Mouse (Mus musculus) mature B cell (primary cell): Measurements from ENCODE around the gene Aqr.

Experiments used
- in situ Hi-C: fragments of 300-500 bp; cut with MboI; formaldehyde crosslinking; loops from 2 replicates; pipeline ENCODE4 v1.14.3; 2019

Aqr gene

DNA sequence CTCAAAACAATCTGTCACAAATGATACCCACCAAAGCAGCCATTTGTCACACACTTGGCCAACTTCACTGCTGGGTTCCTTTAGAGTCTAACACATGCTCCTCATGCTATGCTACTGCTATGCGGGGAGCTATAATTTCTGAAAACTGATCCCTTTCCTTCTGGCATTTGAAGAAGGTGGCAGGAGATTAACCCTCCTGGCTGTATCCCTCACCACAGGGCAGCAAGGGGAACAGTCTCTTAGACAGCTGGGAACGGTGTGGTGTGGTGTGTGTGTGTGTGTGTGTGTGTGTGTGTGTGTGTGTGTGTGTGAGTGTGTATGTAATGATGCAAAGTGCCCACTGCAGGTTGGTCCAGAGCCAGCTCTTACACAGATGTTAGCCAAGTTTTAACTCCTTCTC lies 51.0 kb downstream of the Aqr start:
- in situ Hi-C loops, result no loop called here

DNA sequence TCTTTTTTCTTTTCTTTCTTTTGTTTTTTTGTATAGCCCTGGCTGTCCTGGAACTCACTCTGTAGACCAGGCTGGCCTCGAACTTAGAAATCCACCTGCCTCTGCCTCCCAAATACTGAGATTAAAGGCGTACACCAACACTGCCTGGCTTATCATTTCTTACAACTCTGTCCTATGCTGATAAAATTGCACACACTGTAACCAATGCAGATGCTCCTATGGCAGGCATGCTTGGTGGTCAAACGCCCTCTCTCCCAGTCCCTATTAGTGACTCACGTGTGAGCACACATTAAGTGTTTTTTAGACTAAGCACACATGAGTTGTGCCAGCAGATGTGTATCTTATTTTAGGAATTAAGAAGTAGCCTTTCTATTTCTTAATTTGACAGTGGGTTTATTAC lies 53.5 kb downstream of the Aqr start:
- in situ Hi-C loops, result no loop called here

DNA sequence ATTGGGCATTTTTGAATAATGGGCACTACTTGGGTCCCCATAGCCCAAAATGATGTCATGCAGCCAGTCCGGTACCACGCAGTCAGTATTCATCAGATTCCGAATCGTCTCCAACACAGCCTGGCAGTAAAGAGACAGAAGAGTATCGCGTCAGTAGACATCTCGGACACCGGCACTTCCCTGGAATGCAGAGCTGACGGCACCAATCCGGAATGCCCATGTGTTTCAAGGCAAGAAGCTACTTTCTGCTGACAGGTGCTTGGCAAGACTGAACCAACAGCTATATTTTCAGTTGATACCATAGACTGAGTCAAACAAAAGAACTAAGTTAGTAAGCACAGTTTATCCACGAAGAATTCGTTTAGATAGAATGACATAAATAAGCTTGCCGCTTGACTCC lies 56.2 kb downstream of the Aqr start:
- in situ Hi-C loops, result no loop called here

DNA sequence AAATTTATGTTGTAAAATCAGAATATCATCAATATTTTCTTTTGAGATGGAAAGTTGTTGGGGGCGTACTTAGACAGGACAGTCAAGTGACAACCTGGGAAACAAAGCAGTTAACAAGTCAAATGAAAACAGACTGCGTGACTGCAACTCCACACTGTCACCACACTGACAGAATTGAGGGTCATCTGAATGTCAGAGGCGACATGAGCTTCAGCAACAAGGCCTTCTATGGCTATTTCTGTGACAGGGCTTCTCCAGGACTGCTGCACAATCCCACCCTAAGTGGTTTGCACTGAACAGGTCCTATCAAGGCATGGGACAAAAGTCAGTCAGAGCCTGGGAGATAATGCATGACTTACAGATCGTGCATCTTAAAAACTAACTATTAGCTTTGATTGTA lies 63.5 kb downstream of the Aqr start:
- in situ Hi-C loops, result no loop called here

DNA sequence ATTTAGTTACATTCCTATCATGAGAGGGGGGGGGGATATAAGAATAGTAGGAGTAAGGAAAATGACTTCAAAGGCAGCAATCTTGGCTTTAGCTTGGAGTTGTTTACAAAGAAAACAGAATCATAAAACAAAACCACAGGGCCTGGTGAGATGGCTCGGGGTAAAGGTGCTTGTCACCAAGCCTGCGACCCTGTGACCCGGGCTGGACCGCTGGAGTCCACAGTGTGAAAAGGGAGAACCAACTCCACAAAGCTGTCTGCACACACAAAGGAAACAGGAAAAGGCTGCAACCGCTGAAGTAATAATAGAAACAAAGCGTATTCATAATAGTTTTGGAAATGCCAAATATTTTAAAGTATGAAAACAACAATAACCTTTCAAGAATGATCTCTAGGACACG lies 67.4 kb downstream of the Aqr start:
- in situ Hi-C loops, result no loop called here

DNA sequence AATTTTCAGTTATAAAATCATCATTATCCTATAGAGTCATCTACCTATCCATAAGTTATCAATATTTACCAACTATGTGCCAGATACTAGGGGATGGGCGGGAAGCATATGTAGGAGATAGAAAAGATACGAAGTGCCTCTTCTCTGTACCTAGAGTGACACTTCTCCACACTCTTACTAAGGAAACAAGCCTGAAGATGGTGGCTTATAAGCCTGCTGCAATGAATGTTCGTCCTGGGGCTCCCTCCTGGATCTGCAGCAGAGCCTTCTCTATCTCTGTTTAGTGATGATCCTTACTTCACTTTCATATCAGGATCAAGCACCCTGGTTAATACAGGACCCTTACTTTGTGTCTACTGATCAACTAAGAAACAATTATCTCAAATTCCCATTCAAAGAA lies 69.2 kb downstream of the Aqr start:
- in situ Hi-C loops, result no loop called here

DNA sequence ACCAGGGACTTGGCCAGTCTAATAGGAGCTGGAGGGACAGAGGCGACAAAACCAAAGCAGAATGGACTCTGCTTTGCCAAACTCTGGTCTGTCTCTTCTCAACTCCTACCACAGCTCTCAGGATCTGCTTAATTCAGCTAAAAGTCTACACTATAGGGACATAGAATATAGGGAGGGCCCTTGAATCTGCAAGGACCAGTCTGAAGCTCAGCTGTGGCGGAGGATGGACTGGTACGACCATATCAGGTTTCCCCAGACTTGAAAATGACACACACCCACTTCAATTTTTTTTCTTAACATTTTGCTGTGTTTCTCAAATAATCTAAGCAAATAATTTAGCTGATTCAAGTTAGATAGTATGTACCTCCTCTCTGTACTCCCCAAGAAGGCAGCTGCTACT lies 69.6 kb downstream of the Aqr start:
- in situ Hi-C loops, result no loop called here

DNA sequence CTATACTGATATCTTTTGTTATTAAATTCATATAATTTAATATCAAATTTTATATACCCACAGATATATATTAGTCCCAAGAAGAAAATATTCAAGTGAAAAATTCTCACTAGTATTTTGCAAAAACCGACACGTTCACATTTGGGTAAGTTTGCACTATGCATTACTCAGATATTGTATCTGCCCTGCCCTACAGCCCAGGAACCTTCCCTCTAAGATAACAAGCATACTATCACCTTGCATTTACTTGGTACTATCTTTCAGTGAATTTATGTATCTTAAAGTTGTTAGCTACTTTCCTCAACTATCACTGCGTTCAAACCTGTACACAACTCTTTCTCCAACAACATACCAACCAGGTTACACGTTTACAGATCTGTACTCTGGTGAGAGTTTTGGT lies 71.3 kb downstream of the Aqr start:
- in situ Hi-C loops, result no loop called here

DNA sequence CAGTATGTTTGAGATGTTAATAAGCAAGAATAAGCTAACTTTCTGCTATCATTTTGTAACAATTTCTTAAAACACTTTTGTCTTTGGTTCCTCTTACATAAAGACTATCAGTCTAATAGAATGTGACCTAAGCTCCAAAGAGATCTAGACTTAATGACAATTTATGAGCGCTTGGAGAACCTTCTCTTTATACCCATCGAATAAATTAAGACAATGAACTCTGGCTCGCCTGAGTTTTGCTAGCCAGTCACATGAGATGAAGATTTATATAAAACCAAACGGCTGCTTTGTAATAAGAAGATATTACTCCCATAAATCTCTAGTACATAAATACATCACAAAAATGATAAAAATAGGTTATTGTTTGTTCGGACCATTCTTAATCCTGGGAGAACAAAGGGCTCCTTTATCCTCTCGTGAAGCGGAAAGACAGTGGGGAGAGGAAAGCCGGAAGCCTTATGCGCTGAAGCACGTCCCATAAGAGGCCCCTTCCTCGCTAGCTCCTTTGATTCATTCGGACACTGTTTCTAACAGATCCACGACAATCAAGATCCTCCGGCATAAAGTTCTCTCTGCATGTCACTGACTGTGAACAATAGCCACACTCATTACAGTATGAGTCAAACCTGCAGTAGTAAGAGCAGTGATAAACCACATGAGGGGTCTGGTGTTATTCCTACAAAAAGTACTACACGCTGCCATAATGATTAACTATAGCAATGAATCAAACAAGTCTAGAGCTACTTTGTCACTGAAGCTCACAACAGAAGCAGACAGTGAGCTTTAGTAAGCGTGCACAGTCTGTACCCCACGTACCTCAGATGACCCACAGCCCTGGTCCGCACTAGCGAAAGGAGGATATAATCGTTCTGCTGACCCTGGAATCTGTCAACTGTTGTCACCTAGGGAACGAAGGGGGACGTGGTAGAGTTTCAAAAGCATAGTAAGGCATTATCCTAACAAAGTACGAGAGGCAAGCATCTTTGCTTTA lies 79.2 kb downstream of the Aqr start:
- in situ Hi-C loops, result no loop called here

DNA sequence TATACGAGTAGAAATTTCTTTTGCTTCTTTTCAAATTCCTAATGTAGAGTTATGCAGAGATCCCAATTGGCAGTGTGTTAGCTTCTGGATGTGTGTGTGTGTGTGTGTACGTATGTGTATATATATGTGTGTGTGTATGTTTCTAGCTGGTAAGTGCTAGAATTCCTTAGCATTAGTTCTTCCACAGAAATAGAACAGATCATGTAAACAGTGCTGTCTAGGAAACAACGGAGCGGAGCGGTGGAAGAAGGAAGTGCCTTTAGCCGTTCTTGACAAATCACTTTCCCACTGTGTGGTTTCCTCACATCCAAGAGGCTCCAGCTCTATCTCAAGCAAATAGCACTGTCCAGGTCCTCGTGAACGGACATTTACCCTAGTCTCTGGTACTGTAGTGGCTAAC lies 80.4 kb downstream of the Aqr start:
- in situ Hi-C loops, result no loop called here

DNA sequence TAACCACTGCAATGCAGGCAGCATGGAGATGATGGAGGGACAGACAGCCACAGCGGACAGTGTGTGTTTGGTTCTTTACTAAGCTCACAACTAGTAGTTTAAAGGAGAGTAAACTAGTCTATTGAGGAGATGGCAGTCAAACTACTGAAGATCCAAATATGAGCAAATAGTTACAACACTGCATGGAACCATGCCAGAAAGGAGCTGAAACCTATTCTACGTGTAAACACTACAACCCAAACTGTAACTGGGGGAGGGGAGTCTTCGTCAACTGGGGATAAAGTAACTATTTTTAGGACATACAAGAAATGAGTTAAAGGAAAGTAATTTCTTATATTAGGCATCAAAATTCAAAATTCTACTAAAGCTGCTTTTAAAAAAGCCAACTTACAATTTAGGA lies 84.4 kb downstream of the Aqr start:
- in situ Hi-C loops, result no loop called here

DNA sequence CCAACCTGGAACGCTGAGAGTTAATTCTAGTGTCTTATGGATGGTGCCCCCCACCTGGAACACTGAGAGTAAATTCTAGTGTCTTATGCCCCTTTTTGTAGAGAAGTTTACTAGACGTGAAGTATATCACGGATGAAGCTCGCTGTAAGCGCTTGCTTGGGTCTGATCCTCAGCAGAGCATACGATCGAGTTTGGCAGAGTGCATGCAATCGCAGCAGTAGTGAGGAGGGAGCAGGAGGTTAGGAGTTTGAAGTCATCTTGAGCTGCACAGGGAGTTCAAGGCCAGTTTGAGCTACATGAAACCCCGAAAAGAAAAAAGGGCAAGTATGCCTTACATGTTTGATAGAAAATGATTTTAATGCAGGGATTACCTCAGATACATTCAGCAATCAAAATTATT lies 86.0 kb downstream of the Aqr start:
- in situ Hi-C loops, result no loop called here

DNA sequence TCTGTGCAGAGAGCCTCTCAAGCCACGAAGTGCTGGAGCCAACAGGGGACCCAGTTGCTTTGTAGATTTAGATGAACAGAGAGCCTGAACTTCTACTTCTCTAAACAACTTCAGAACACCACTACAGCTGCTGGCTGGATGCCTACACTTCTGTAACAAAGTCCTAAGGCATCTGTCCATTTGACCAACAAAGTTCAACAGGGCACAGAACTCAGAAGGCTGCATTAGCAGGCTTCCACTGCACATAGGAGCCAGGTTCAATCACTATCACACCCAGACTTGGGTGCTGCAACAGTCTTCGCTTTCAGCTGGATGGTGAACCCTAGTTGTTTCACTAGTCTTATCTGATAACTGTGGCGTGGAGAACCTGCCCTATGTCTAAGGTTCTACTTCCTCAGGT lies 87.0 kb downstream of the Aqr start:
- in situ Hi-C loops, result no loop called here

DNA sequence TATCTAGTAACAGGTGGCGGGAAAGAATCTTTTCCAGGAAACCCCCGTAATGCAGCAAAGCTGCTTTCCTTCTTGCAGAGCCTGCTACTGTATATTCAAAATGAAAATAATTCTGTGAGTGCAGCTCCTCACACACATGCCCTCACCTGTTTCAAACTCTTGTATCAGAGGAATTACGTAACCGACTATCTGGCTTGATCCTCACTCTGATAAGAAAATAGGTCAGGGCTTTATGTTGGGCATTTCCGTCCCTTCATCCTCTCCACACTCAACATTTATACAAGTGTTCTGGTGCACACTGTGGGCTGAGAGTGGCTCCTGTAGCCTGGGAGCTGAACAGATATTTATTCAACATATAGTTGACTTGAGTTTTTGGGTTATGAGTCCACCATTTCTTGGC lies 87.7 kb downstream of the Aqr start:
- in situ Hi-C loops, result no loop called here

DNA sequence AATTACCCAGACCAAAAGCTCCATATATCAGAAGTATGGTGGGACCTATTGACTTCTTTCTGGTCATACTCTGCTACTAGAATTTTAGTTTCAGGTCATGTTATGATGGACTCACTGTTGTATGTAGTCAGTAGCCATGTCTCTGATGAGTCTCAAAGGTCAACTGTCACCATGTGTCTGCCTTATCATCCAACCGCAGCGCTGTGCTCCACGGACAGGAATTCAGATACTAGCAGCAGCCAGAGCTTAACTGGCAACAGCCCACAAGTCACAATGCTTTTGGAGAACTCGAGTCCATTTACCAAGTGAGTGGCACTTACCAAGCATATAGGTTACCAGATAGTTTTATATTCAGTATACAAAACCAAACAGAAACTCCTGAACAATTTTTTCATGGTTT lies 89.2 kb downstream of the Aqr start:
- in situ Hi-C loops, result no loop called here

DNA sequence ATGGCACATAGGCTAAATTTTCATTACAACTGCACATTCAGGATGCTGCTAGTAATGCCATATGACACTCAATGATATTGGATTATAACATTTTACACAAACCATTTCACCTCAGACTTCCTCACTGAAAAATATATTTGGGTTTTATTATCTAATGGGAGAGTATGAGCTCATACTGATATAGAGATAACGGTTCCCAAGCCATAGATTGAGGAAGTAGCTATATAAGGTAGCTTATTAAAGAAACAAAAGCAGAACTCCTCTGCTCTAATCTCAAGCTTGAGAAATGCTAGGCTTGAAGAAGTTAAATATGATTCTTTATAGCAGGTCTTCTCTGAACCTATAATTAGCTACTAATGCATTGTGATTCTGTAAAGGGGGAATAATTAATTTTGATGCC lies 90.3 kb downstream of the Aqr start:
- in situ Hi-C loops, result no loop called here

DNA sequence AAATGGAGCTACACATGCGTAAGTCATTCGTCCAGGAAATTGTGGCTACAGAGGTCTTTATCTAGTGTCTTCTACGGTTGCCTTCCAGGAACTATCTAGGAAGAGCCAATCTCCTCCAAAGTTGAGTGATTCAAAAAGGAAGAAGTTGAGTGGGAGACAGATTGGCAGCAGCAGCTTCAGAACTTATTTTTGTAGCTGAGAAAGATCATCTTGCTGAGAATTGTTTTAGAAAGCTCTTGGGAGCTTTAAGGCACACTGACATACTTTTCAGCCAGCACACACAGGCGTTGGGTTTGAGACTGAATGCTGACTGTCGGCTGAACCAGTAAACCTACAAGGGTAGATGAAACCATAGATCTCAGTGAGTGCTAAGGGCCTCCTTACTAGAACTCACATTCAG lies 91.5 kb downstream of the Aqr start:
- in situ Hi-C loops, result no loop called here

DNA sequence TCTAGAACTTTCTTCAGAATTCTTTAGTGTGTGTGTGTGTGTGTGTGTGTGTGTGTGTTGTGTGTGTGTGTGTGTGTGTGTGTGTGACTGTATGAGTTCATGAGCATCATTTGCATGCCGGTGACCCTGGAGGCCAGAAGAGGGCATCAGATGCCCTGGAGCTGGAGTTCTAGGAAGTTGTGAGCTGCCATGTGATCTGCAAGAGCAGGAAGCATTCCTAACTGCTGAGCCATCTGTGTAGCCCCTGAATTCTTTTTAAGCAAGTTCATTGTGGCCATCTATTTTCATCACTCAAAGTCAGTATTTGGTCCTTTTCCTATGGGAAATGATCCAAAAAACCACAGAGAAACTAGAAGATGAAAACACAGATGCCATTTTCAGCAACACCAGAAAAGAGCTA lies 92.1 kb downstream of the Aqr start:
- in situ Hi-C loops, result no loop called here

DNA sequence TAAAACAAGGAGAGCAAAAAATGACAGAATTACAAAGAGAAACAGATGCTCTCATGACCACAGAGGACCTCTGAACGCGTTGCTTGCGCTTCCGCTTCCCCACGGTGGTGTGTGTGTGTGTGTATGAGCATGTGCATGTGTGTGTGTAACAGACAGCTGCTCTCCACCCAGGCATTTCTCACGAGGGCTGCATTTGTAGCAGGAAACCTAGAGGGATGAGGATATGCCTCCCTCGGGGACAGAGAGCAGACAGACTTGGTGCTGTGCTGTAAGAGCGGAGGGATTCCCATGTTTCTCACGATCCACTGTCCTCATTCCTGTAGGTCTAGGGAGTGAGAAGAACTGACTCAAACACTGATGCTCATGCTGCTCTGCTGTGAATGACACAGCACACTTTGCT lies 93.2 kb downstream of the Aqr start:
- in situ Hi-C loops, result no loop called here

DNA sequence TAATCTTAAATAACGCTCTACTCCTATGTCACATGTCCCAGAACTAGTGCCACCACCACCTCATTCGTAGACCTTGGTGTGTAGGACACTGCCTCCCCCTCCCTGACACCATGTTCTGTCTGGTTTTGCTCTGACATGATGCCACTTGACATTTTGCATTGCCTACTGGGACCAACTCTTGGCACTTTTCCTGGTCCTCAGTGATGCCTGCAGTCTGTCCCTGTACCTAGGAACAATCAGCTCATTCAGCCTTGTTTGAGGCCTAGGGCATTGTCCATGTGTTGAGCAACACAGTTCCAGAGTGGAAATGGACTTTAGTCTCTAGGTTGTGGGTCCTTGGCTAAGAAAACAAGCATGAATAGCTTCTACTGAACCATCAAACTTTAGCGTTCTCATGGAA lies 97.0 kb downstream of the Aqr start:
- in situ Hi-C loops, result no loop called here

DNA sequence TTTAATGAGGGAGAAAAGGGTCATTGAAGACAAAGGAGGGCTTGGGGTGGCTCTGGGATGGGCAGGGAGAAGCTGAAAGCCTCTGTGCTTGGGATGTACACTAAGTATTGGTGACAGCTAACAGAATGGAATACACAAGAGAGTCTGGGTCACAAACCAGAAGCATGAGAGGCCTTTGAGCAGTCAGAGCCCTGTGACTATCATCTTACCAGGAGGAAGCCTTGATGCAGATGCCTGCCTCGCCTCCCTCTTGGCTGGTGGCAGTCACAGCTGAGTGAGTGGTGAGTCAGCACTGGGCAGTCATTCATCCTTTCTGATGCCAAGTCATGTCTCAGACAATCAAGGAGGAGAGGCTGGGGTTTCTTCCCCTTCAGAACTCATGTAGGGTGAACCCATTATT lies 99.6 kb downstream of the Aqr start:
- in situ Hi-C loops, result no loop called here

DNA sequence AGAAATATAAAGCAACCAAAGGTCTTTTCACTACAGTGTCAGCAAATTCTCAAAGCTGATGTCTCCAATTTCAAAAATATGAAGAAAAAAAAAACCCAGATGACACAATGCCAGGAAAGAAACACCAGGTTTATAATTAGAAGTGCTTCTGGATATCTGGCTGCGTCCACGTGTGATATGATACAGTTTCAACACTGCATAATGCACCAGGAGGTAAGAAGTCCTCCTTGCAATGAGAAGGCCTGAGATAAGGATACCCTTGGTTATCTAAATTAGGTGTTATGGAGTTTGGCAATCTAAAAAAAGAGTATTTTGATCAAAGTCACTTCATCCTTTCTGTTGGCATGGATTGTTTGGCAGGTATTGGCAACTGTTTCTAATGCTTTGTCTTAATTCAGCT lies 114.9 kb downstream of the Aqr start:
- in situ Hi-C loops, result no loop called here

DNA sequence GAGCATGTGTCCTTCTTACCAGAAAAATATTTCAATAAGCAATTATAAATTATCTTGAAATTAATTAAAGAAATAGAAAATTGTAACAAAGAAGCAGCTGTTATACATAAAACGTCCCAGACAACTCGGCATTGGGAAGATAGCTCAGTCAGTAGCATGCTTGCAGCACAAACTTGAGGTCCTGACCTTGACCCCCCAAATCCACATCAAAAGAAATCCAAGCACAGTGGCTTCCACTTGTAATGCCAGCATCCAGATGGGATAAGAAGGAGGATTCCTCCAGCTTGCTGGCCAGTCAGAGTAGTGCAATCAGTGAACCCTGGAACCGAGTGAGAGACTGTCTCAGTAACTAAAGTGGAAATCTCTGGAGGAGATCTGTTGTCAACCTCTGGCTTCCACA lies 120.6 kb downstream of the Aqr start:
- in situ Hi-C loops, result no loop called here

DNA sequence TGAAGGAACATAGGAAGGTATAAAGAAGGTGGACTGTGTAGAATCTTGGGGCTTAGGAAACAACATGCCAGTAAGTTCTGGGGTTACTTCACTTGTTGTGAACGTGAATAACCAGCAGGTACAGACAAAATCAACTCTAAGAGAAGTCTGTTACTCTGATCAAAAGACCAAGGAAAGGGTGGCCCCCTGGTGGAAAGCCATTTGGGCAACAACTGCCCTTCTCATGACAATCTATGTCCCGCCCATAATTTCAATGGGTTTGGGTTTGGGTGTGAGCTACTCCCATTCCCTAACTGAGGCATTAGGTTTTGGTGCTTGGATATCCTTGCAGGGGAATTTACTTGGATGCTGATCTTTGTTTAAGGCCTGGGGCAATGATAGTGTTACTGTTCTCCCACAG lies 122.8 kb downstream of the Aqr start:
- in situ Hi-C loops, result no loop called here
